Mouse (Mus musculus) cerebellum, adult 11 months (tissue): Measurements from ENCODE around the gene Gldn.

ENCODE experiments used
- DNase-seq: peaks from one replicate; pipeline ENCODE4 v3.0.0; 2022

Gldn gene

DNA sequence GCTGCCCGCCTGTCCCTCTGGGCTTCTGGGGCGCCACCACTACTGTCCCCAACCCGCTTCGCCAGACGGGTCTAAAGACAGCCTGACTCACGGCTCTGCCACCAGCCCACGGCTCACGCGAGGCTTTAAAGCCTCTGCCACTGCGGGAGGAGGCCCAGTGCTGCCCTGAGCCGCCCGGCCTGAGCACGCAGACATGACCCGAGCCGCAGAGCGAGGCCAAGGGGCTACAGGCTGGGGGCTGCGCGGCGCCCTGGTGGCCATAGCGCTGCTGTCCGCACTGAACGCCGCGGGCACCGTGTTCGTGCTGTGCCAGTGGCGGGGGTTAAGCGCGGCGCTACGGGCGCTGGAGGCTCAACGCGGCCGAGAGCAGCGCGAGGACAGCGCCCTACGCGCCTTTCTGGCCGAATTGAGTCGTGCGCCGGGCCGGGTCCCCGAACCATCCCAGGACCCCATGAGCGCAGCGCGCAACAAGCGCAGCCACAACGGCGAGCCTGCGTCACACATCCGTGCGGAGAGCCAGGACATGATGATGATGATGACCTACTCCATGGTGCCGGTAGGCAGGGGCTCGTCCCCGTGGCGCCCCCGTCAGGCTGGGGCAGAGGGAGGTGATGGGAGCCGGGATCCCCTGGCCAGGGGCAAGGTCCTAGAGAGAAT is at the start of gene Gldn:
Gene Gldn, plus strand, starts transcription at position 156 of the 657 bp plus-strand sequence.
- DNase-seq, result no peak

DNA sequence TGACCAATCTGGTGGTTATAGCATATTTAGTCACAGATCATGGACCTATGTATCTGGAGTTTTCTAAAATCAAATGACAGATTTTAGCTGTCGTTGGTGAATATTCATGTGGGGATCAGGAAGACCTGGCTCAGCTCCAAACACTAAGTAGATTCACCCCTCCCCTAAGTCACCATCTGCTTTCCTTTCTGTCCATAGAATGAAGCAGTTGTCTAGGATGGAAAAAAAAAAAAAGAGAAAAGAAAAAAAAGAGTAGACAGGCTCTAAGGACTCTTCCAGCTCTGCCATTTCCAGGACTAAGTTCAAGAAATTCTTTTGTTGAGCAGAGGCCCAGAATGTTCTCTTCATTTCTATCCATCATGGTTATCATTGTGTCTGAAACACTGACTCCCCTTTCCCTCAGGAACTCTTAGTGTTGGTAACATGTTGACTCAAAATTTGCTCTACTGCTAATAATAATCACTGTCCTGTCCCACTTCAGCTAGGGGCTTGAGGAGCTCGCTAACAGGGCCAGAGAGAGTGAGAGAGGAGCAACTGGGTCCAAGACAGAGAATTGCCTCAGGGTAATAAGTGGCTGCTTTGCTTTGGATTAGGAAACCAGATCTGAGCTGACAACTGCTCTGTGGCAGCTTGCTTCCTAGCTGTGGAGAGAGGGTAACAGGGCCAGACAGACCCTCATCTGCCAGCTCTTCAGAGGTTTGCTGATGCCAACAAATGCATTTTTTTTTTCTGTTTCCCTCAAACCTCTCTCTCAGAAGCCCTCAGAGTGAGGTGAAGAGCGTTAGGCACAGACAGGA is 41.2 kb upstream of the Gldn start:
- no peak for DNase-seq

DNA sequence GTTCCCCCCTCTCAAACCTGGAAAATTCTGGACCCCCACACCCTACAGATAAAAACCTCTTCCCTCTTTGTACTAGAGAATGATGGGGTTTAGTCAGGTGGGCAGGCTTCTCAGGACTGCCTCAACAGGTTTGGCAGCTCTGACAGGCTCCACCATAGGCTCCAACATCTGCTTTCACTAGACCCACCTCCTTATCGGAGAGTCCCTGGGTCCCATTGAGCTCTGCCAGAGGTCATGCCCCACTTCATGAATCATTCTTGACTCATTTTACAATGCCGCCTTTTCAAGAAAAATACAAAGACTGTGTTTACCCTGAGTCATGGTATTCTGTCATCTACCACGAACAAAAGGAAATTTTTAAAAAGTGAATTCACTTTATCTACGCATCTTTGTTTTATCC is 21.5 kb upstream of the Gldn start:
- no peak for DNase-seq

DNA sequence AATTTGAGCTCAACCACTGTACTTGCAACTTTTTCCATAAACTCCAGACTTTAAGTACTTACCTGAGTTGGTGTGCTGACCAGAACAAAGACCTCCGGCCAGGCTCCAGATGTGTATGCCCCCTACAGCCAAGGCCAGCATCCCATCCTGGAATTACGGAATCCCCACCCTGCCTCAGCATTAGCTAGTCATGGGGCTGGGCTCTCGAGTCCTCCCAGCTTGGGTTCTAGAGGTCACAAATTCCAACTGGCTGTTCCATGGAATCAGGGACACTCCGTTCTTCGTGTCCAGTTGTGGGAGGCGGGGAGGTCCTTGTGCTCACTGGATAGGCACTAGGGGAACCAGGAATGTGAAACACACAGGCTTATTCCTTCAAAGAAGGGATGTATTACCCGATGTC is 18.3 kb upstream of the Gldn start, which contains the start of gene Cyp19a1:
Gene Cyp19a1, minus strand, starts transcription at position 101 of the 400 bp plus-strand sequence.
- no peak for DNase-seq

DNA sequence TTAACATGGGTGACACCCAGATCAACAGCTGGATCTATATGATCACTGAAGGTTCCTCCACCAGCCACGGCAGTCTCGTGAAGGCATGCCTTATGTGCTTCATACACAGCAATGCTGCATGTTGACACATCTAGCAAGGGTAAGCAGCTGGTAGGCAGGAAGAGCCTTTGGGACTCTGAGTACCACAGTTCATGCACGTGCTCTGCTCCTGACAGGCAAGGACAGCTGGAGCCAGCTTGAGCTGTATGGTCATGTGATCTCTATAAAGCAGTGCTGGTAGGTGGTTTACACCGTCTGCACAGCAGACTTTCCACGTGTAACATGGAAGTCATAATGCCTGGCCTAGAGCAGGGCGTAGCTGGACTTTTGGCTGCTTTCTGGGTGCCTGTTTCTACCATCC is 16.3 kb upstream of the Gldn start:
- DNase-seq, result no peak

DNA sequence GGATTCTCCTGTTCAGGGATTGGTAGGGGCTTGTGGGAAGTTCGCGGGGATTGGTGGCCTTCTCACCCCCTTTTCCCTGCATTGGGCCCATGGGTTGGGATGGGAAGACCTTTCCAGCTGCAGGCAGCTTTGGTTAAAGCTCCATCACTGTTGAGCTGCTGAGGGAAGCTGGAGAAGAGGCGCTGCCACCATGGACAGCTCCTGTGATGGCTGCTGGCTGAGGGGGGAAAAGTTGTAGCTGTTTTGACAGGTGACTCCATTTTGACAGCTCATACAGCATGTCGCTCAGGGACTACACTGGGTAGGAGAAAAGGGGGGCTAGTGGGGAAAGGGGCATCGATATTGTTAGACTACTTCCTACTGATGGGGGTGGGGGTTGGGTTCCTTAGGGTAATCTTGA is 15.4 kb upstream of the Gldn start:
- DNase-seq, result no peak

DNA sequence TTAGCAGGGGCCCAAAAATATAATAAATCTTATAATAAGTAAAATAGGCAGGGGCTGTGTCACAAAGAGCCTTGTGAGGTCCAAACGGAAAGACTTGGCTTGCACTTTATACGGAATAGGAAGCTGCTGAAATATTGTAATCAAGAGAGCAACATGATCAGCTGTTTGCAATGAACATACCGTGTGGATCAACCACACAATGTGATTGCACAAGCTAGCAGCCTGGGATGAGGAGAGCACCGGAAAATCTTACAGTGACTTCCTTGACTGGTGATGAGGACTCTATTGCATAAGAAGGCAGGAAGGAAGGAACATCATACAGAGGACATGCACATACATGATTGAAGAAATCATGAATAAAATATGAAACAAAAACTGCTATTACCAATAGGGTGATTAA is 11.0 kb upstream of the Gldn start:
- DNase-seq, result no peak

DNA sequence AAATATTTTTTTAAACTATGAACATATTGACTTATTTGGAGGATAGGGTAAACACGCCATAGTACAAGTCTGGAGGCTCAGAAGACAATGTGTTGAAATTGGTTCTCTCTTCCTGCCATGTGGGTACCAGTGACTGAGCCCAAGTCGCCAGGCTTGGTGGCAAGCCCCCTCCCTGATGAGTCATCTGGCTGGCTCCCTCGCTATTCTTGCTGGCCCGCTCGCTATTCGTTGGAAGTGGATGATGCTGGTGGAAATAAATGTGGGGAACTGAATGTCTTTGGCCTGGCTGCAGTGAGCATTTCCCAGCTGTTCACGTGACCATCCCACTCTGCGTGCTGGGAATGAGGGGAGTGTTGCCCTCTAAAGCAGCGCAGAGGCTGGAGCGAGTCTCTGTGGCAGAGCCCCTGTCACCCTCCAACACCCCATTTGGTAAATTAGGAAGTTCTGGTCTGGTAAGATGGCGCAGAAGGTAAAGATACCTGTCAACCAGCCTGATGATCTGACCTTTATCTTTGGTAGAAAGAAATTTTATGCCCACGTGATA is 7.2 kb upstream of the Gldn start:
- no peak for DNase-seq

DNA sequence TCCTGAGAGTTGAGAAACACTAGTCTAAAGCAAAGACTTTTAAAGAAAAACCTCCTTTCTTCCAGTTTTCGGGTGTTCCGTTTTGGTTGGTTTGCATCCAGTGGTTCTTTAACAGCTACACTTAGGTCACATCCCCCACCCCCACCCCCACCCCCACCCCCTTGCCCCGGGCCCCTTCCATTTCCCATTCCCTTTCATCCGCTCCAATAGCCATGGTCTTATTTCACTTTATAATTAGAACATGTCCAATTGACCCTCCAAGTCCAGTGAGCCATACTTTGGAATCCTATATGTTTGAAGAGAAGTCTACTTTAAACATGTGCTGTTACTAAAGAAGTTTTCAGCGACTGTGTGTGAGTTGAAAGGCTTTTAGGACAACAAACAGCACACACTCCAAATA is 1.5 kb downstream of the Gldn start:
- no peak for DNase-seq

DNA sequence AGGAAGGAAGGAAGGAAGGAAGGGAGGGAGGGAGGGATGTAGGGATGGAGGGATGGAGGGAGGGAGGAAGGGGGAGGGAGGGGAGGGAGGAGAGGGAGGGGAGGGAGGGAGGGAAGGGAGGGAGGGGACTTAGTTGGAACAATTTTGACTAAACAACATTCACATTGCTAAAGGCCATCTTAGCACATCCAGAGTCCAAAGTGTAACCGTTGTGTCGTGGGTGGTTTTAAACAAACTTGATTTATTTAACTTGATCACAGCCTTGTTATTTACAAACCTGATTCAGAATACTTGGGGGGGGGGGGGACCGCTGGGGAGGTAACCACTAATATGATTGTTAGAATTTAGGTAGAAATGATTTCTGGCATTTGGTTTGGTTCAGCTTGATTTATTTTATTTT is 13.1 kb downstream of the Gldn start:
- DNase-seq, result no peak

DNA sequence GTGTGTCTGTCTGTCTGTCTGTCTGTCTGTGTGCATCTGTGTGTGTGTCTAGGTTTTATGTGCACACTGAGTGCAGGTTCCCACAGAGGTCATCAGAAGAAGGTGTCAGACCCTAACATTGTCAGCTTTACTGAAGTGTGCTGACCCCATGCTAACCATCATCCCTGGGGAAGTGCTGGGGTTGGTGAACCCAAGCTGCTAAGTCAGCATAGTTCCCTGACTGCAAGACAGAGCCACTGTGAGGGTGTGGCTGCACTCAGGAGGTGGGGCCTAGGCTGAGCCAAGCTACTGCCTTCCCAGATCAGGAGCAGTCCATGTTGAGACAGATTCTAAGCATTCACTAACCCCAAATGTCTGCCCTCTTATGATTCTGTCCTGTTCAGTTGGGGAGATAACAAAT is 13.5 kb downstream of the Gldn start:
- DNase-seq, result no peak

DNA sequence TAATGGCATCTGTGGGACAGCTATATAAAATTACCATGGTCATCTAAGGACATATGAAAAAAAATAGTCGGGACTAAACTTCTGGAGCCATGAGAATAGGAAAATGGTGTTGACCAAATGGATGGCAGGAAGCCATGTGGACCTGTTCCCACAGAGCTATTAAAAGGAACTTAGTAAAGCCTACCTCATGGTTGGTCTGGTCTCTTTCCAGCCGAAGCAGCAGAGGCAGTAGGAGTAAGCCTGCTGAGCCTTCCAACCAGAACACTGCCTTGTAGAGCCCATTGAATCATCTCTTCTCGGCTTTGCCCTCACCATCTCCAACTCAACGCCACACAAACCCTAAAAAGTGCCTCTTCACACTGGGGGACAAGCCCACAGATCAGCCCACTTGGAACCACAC is 15.0 kb downstream of the Gldn start:
- DNase-seq, result no peak

DNA sequence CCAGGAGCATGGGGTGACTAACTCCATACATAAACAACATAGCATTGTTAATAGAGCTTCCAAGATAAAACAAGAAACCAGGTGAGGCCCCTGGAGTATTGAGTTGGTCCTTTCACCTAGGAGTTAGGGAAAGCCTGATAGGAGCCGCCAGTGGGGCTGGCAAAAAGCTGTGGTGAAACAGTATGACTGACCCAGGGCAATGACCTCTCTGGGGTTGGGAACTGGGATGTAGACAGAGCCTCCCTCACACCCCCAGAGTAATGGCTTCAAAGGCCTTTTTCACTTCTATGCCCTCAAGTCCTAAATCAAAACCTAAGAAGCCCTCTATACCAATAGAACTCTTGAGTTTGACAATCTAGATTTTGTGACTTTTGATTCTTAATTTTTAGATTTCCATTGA is 21.9 kb downstream of the Gldn start:
- DNase-seq, result no peak

DNA sequence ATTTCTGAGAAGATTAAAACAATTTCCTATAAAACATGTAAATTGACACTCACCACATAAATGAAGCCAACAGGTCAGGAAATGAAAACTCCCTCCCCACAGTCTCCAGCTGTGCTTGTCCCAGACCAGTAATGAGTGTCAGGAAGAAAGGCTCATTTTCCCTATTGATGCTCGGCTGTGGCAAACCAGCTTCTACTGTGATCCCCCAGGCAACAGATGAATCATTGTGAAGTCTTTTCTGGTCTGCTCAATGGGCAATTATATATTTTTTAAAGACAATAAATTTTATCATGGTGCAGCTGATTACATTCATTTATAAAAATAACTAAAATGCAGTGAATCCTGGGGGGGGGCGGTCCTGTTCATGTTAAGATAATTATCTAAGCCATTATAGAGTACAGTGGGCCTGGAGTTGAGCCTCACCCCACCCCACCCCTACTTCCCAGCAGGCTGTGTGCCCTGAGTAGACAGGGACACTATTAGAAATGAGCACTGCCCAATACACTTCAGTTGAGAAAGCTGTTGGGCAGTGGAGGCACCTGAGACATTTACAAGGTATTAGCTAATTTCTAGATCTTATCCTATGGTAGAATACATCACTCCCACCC is 22.6 kb downstream of the Gldn start:
- DNase-seq, result no peak

DNA sequence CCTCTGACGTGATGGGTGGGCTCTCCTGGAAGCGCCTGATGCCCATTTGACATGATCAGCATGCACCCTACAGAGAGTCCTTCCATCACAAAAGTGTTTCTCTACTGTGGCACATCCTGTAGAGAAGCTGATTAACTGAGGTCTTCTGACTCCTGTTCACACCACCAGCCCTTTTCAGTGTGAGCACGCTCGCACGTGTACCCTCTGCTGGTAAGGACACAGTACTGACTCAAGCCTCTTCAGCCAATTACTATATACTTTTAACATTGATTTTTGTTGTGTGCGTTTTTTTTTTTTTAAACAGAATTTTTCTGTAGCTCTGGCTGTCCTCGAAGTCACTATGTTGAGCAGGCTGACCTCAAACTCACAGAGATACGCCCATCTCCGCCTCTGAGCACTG is 30.1 kb downstream of the Gldn start:
- no peak for DNase-seq

DNA sequence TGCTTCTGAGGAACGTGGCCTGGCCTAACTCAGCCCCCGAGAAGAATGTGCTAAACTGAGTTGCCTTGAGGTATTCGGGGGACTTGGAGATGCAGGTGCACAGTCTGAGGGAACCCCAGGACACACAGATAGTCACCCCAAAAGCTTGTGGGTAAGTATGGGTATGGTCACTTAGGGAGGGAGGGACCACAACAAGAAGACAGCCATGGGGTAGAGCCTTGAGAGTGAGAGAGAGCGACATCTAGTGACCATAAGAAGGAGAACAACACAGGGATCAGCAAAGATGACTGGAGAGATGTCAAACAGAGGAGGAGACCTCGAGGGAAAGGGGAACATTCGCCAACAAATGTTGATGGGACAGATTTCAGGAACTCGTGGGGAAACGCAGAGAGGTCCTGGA is 37.2 kb downstream of the Gldn start:
- DNase-seq, result no peak

DNA sequence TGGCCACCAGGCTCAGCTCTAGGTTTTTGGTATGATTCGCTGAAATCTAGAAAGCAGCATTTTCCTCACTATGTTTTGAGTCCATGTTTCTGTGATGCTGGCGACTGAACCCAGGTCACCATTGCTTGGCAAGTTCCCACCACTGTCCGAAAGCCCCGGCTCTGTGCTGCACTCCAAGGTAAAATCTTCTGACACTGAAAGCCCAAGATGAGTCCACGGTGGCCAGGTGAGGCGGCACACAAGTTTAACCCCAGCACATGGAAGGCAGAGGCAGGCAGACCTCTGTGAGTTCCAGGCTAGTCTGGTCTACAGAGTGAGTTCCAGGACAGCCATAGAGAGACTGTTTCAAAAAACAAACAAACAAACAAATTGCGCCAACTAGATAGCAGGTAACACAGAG is 42.9 kb downstream of the Gldn start:
- no peak for DNase-seq

DNA sequence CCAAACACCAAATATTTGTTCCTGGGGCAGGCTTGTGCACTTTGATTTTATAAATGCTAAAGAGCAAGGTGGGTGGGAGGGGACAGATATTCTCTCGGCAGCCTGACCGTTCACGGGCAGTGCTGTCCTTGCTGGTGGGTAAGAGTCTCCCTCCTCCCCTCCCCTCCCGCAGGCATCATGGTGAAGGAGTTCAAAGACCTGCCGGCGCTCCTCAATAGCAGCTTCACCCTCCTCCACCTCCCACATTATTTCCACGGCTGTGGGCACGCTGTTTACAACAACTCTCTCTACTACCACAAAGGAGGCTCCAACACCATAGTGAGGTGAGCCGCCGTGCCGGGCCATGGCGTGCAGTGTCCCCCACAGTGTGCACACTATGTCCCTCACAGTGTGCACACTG is 49.3 kb downstream of the Gldn start:
- no peak for DNase-seq

DNA sequence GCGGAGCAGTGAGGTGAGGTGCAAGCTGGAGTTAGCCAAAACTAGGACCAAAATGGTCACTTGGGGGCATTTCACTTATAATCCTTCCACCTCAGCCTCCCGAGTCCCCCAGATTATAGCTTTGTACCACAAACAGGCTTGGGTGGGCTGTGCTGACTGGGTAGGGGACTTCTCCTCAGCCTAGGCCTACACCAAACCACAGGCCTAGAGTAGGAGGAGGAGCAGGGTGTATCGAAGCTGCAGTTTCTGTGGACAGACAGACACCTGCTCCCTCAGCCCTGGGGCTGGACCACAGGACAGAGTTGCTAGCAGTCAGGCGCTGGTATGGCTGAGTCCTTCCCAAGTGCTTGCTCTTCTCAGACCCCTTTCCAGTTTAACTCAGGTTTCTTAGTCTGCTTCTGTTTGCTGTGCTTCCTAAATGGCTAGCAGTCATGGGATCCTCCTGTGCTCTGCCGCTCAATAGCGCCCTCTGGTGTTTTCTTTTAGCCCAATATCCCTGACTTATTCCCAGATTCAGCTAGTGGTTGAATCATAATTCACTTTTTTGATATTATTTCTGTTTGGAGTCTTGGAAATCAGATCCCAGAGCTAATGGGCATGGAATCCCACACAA is 50.4 kb downstream of the Gldn start:
- peak; percentile 32 for DNase-seq

DNA sequence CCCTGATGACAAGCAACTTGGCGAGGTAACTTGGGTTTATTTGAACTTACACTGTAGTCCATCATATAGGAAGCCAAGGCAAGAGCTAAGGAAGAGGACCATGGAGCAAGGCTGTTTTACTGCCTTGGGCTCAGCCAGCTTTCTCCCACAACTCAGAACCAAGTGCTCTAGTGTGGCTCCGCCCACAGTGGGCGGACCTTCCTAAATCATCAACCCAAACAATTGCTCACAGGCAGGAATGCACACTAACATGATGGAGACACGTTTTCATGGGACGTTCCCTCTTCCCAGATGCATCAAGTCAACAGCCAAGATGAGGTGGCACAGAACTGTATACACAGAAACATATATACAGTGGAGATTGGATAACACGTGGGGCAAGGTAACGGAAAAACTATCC is 55.7 kb downstream of the Gldn start:
- no peak for DNase-seq

DNA sequence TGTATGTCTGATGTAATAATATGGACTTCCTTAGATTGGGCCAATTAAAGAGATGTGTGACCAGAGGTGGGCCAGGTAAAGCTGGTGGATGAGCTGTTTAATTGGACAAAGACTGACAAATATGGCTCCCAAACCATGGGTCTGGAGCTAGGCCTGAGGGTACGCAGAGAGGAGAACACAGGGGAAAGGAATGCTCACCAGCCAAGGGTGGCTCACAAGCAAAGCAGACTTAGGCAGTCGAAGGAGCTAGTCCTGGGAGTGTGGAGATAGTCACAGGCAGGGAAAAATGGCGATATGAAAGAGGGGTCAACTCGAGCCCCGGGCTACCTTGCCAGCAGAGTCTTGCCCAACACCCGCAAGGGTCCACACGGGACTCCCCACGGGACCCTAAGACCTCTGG is 70.5 kb downstream of the Gldn start:
- no peak for DNase-seq
